Mouse (Mus musculus) ES-Bruce4 (cell line): ENCODE results near the gene Zfp423.

Experiments
- CTCF ChIP-seq: IDR thresholded peaks from one replicate; pipeline ENCODE4 v1.8.1; 2011; ENCODE audit warnings: low read depth, low read length
- EP300 ChIP-seq: IDR thresholded peaks from 2 replicates; pipeline ENCODE4 v1.6.1; 2011; ENCODE audit warnings: low read depth, low read length; ENCODE audit not compliant: insufficient read depth
- POLR2A ChIP-seq: IDR thresholded peaks from one replicate; pipeline ENCODE4 v1.8.1; 2011; ENCODE audit warnings: low read length; ENCODE audit not compliant: insufficient read depth

GRCm38 (mm10) chr8:87745125-87745698, 214.2 kb downstream of the Zfp423 start:
- TF ChIP-seq CTCF: no peak
- no peak for TF ChIP-seq POLR2A
- no peak for TF ChIP-seq EP300
